Mouse (Mus musculus): ENCODE data around the gene Tmem178b. TPM values are rescaled to one million over a fixed set of nuclear protein-coding genes. Genes with fewer than 3 reads are reported as not detected.
A peak's percentile ranks its signal among the peaks of the same experiment; 100 is the strongest.

Gene Tmem178b
- total and polyA plus RNA-seq, 3 experiments, result 0.51 to 1.3 (median 0.94) TPM

- intact Hi-C loops (cut with DNase I), result no loop called here
- TF ChIP-seq CTCF (IDR thresholded peaks at IDR 0.05) (no peak), EP300 (IDR thresholded peaks at IDR 0.05; ENCODE audit: insufficient read depth, low read depth, low read length) (no peak), POLR2A (IDR thresholded peaks at IDR 0.05; ENCODE audit: insufficient read depth, low read depth, low read length) (no peak)
- Histone ChIP-seq H3K9ac (ENCODE audit: low read depth, low read length) (no peak overlapping the region), H3K27me3 (ENCODE audit: control insufficient read depth, insufficient read depth, low read length) (no peaks in the 10 kb centered on the region), H3K36me3 (ENCODE audit: control insufficient read depth, insufficient read depth, low read length) (no peaks in the 10 kb centered on the region), H3K4me3 (no peak overlapping the region), H3K79me2 (replicated peaks; ENCODE audit: control insufficient read depth, insufficient read depth, low read length) (no peaks in the 10 kb centered on the region), H3K27ac (no peak overlapping the region), H3K4me1 (ENCODE audit: control insufficient read depth, insufficient read depth, low read length) (no peaks in the 10 kb centered on the region)
- no peak for DNase-seq
- WGBS, result 82% methylated on average over 9 of the region's 9 CpGs
These were observed 356.9 kb downstream of the Tmem178b start for GRCm38 (mm10) chr6:40229985-40230384.

- Histone ChIP-seq H3K27me3 (ENCODE audit: control insufficient read depth, insufficient read depth, low read length) (no peaks in the 10 kb centered on the region), H3K27ac (no peak overlapping the region), H3K4me1 (ENCODE audit: control insufficient read depth, insufficient read depth, low read length) (no peaks in the 10 kb centered on the region), H3K79me2 (replicated peaks; ENCODE audit: control insufficient read depth, insufficient read depth, low read length) (no peaks in the 10 kb centered on the region), H3K36me3 (ENCODE audit: control insufficient read depth, insufficient read depth, low read length) (no peaks in the 10 kb centered on the region), H3K9ac (ENCODE audit: low read depth, low read length) (no peak overlapping the region), H3K4me3 (no peak overlapping the region)
- no peak for TF ChIP-seq POLR2A (IDR thresholded peaks at IDR 0.05; ENCODE audit: insufficient read depth, low read depth, low read length)
- no peak for TF ChIP-seq EP300 (IDR thresholded peaks at IDR 0.05; ENCODE audit: insufficient read depth, low read depth, low read length)
- no peak for TF ChIP-seq CTCF (IDR thresholded peaks at IDR 0.05)
- 62% methylated on average over 5 of the region's 5 CpGs for WGBS
- intact Hi-C loops (cut with DNase I), result no loop called here
- DNase-seq, result no peak
These were observed 361.0 kb downstream of the Tmem178b start for GRCm38 (mm10) chr6:40234066-40234465.

GRCm38 (mm10) chr6:40235793-40236470 lies 362.9 kb downstream of the Tmem178b start:
- no peaks in the 10 kb centered on the region for H3K36me3 ChIP-seq (ENCODE audit: control insufficient read depth, insufficient read depth, low read length)
- no peaks in the 10 kb centered on the region for H3K4me1 ChIP-seq (ENCODE audit: control insufficient read depth, insufficient read depth, low read length)
- intact Hi-C loops (cut with DNase I), result loop anchor here (1.0 to 5.0 kb wide), 2 partner anchors 66 to 157 kb away; no protein-coding TSS in a partner anchor
- WGBS, result 30% methylated on average over 10 of the region's 10 CpGs
- H3K79me2 ChIP-seq (replicated peaks; ENCODE audit: control insufficient read depth, insufficient read depth, low read length), result no peaks in the 10 kb centered on the region
- peak; percentile 44 to 80 for DNase-seq
- no peak overlapping the region for H3K27ac ChIP-seq
- H3K9ac ChIP-seq (ENCODE audit: low read depth, low read length), result no peak overlapping the region
- no peak overlapping the region for H3K4me3 ChIP-seq
- H3K27me3 ChIP-seq (ENCODE audit: control insufficient read depth, insufficient read depth, low read length), result no peaks in the 10 kb centered on the region
- TF ChIP-seq EP300 (IDR thresholded peaks at IDR 0.05; ENCODE audit: insufficient read depth, low read depth, low read length) (no peak), POLR2A (IDR thresholded peaks at IDR 0.05; ENCODE audit: insufficient read depth, low read depth, low read length) (no peak), CTCF (IDR thresholded peaks at IDR 0.05) (peak; percentile 96)

- 63% methylated on average over 13 of the region's 13 CpGs for WGBS
- no peak overlapping the region for H3K9ac ChIP-seq (ENCODE audit: low read depth, low read length)
- no peak overlapping the region for H3K4me3 ChIP-seq
- H3K27ac ChIP-seq, result no peak overlapping the region
- H3K79me2 ChIP-seq (replicated peaks; ENCODE audit: control insufficient read depth, insufficient read depth, low read length), result no peaks in the 10 kb centered on the region
- DNase-seq, result peak in 1 of 2 experiments; percentile 35
- H3K36me3 ChIP-seq (ENCODE audit: control insufficient read depth, insufficient read depth, low read length), result no peaks in the 10 kb centered on the region
- no peak for TF ChIP-seq EP300 (IDR thresholded peaks at IDR 0.05; ENCODE audit: insufficient read depth, low read depth, low read length)
- no peak for TF ChIP-seq POLR2A (IDR thresholded peaks at IDR 0.05; ENCODE audit: insufficient read depth, low read depth, low read length)
- TF ChIP-seq CTCF (IDR thresholded peaks at IDR 0.05), result peak; percentile 63
- no peaks in the 10 kb centered on the region for H3K27me3 ChIP-seq (ENCODE audit: control insufficient read depth, insufficient read depth, low read length)
- no peaks in the 10 kb centered on the region for H3K4me1 ChIP-seq (ENCODE audit: control insufficient read depth, insufficient read depth, low read length)
- intact Hi-C loops (cut with DNase I), result loop anchor here (1.0 to 5.0 kb wide), 2 partner anchors 65 to 156 kb away; no protein-coding TSS in a partner anchor
These were observed 364.0 kb downstream of the Tmem178b start for GRCm38 (mm10) chr6:40236841-40237765.

- no peaks in the 10 kb centered on the region for H3K79me2 ChIP-seq (replicated peaks; ENCODE audit: control insufficient read depth, insufficient read depth, low read length)
- no peak for TF ChIP-seq POLR2A (IDR thresholded peaks at IDR 0.05; ENCODE audit: insufficient read depth, low read depth, low read length)
- TF ChIP-seq EP300 (IDR thresholded peaks at IDR 0.05; ENCODE audit: insufficient read depth, low read depth, low read length), result no peak
- TF ChIP-seq CTCF (IDR thresholded peaks at IDR 0.05), result no peak
- WGBS, result 68% methylated on average over 3 of the region's 3 CpGs
- H3K4me1 ChIP-seq (ENCODE audit: control insufficient read depth, insufficient read depth, low read length), result no peaks in the 10 kb centered on the region
- H3K36me3 ChIP-seq (ENCODE audit: control insufficient read depth, insufficient read depth, low read length), result no peaks in the 10 kb centered on the region
- H3K9ac ChIP-seq (ENCODE audit: low read depth, low read length), result no peak overlapping the region
- H3K4me3 ChIP-seq, result no peak overlapping the region
- H3K27me3 ChIP-seq (ENCODE audit: control insufficient read depth, insufficient read depth, low read length), result no peaks in the 10 kb centered on the region
- intact Hi-C loops (cut with DNase I), result loop anchor here (5.0 kb wide), 1 partner anchor 63 kb away; no protein-coding TSS in a partner anchor
- DNase-seq, result no peak
- no peak overlapping the region for H3K27ac ChIP-seq
These were observed 365.8 kb downstream of the Tmem178b start for GRCm38 (mm10) chr6:40238857-40239256.

Measured in heart, adult 2 months (tissue).